Mouse (Mus musculus) G1E (cell line): ENCODE measurements around the gene Gas8.

Experiments
- CTCF ChIP-seq: IDR thresholded peaks from 2 replicates; pipeline ENCODE4 v1.5.1; 2012; ENCODE audit warnings: low read depth, low read length, inconsistent platforms, mixed read lengths
- GATA1 ChIP-seq: IDR thresholded peaks from 2 replicates; pipeline ENCODE4 v1.6.1; 2012; ENCODE audit warnings: borderline replicate concordance, low read length, inconsistent platforms, mixed read lengths
- GATA2 ChIP-seq: IDR thresholded peaks from 2 replicates; pipeline ENCODE4 v1.6.1; 2012; ENCODE audit warnings: low read depth, low read length, inconsistent platforms, borderline replicate concordance
- POLR2AphosphoS5 ChIP-seq: IDR thresholded peaks from 2 replicates; pipeline ENCODE4 v1.6.1; 2012; ENCODE audit warnings: low read depth, low read length, inconsistent platforms; ENCODE audit not compliant: insufficient replicate concordance

- TF ChIP-seq CTCF: no peak
- TF ChIP-seq GATA2: no peak
- no peak for TF ChIP-seq GATA1
- TF ChIP-seq POLR2AphosphoS5: no peak
Observed at GRCm38 (mm10) chr8:123505695-123506094, 12.9 kb upstream of the Gas8 start.
